Mouse (Mus musculus): ENCODE results near the gene Olfr594.
"Not testable (repeated sequence)": the region's sequence is repeated elsewhere in the genome, so short reads cannot be mapped to it uniquely, and the experiment has no call there.

Olfr594 gene

DNA sequence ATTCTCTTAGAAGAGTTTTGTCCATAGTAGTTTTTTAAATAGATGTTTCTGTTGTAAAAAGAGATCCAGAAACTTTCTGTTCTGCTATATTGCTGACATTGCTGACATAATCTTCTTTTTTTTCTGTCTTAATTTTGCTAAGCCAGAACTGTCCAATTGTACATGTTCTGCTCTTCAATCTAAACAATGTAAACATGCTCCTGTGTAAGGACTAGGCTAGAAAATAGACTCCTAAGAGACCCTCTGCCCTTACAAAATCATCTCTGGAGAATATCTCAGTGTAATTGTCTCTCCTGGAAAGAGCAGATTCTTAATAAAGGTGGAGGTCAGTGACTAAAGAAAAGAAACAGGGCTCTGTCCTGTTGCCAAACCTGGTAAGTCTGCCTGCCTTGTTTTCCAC is at the start of gene Olfr594:
Gene Olfr594 (plus strand): TSS at position 301 of the 400 bp plus-strand sequence.
- DNase-seq = no peak

DNA sequence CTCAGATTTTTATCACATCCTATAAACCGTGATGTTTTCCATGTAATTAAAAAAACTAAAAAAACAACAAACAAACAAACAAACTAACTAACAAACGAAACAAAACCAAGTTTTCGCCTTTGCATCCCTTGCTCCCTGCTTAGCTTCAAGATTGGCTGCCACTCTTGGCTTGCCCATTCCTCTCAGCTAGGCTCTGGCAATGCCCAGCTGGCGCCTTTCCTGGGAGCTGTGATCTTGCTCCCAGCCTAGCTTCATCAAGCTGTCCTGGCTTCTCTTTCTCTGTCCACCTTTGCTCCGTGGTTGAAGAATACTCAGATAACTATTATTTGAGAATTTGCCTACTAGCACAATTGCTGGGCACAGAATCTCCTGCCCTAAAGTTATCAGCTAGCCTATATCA is 47.1 kb upstream of the Olfr594 start:
- no peak for DNase-seq

DNA sequence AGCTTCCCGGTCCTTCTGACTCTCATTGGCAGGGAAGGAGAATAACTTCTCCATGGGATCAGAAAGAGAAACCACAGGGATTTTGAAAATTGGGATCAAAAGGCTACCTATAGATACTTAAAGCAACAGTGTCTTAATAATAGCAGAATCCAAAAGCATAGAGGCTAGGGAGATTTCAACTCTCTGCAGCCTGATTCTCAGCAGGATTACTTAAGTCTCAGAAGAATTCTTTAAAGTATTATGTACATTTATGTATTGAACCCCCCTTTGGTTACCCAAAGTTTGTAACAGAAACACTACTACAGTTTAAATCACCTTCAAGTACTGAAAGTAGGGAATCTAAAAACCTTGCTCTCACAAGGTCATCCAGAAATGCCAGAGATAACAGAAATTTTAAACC is 38.6 kb upstream of the Olfr594 start, which contains the start of gene Olfr591:
Gene Olfr591 (minus strand): TSS at position 101 of the 400 bp plus-strand sequence.
- DNase-seq = no peak

DNA sequence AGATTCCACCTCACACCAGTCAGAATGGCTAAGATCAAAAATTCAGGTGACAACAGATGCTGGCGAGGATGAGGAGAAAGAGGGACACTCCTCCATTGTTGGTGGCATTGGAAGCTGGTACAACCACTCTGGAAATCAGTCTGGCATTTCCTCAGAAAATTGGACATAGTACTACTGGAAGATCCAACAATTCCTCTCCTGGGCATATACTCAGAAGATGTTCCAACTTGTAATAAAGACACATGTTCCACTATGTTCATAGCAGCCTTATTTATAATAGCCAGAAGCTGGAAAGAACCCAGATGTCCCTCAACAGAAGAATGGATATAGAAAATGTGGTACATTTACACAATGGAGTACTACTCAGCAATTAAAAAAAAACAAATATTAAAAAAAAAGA is 32.3 kb upstream of the Olfr594 start, which contains the start of gene Olfr592:
Gene Olfr592 (plus strand): TSS at position 301 of the 400 bp plus-strand sequence.
- DNase-seq = not testable (repeated sequence)

DNA sequence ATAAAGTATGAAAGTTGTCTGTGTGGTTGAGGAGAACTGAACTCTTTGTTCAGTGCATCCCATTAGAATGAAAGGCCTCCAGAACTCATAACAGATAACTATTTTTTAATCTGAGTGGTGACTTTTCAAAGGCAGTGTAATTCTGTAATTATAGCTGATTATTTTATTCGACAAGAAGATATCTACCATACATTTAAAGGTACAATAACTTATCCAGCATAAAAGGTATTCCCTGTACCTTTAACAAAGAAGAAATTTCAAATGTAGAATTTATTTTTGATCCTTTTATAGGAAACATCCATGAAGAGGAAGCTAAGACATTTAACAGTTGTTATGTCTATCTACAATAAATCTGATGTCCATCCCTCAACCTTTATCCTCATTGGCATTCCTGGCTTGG is 5.2 kb upstream of the Olfr594 start, which contains the start of gene Olfr593:
Gene Olfr593 (plus strand): TSS at position 301 of the 400 bp plus-strand sequence.
- no peak for DNase-seq

DNA sequence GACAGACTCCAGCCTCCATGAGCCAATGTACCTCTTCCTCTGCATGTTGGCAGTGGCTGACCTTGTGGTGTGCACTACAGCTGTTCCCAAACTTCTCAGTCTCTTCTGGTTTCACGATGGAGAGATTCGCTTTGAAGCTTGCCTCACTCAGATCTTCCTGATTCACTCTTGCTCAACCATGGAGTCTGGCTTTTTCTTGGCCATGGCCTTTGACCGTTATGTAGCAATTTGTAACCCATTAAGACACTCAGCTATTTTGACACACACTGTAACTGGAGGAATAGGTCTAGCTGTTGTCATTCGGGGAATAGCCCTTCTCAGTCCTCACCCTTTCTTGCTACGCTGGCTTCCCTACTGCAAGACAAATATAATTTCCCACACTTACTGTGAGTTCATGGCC is 4.7 kb upstream of the Olfr594 start:
- DNase-seq = not testable (repeated sequence)

DNA sequence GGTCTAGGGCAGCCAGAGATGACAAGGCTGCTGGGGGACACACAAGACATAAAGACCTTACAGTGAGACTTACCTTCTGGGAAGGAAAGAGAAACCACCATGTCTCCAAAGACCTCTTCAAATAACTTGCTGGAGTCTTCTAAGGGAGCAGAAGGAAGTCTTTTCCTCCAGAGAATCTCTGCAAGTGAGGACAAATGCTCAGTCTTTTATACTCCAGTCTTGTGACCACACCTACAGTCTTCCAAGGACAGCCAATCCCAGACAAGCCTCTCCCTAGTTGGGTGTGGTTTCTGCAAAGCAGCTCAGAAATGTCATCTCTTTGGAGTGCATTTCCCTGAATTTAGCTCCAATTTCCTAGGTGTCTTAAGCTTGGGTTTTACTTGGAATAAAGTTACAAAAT is 35.6 kb downstream of the Olfr594 start, which contains the start of gene Usp17ld:
Gene Usp17ld (minus strand): TSS at position 101 of the 400 bp plus-strand sequence.
- not testable (repeated sequence) for DNase-seq

Data from embryo, embryonic 11 days (tissue).